Mouse (Mus musculus): ENCODE measurements around the gene Kdelr3.

The Kdelr3 gene

DNA sequence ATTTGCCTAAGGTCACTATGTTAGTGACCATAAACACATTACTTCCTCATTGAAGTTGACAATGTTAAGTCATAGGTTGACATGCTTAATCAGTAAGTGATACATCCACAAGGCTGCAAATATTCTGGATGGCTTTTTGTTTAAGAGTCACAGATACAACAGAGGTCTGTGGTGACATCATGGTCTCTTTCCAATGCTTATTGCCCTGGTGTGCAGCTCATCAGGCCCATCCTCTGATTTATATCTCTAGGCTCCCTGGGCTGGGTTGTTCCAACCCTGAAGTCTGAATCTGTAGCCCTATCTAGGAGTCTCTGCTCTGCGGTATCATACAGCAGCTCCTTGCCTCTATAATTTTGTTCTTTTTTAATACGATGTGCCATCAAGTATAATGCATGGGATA lies 60.7 kb downstream of the Kdelr3 start:
- no peak for DNase-seq

Measured in lung, postnatal 14 days (tissue).